Mouse (Mus musculus) ES-E14 (cell line): ENCODE data around the gene Mrps36.

ENCODE experiments used
- CHD2 ChIP-seq: IDR thresholded peaks from 2 replicates; pipeline ENCODE4 v1.6.1; 2014; ENCODE audit warnings: mild to moderate bottlenecking, low read depth, low read length, inconsistent platforms
- MAFK ChIP-seq: IDR thresholded peaks from 2 replicates; pipeline ENCODE4 v1.6.1; 2014; ENCODE audit warnings: mild to moderate bottlenecking, low read depth, low read length, inconsistent platforms; ENCODE audit not compliant: insufficient read depth
- ZC3H11A ChIP-seq: IDR thresholded peaks from 2 replicates; pipeline ENCODE4 v1.6.1; 2012; ENCODE audit warnings: low read depth, mild to moderate bottlenecking, inconsistent platforms, low read length, borderline replicate concordance

- no peak for TF ChIP-seq CHD2
- TF ChIP-seq ZC3H11A, result no peak
- TF ChIP-seq MAFK, result no peak
Observed at GRCm38 (mm10) chr13:100746090-100746489, 1.6 kb upstream of the Mrps36 start.
